Mouse (Mus musculus): ENCODE data around the gene Vamp8. TPM values are rescaled to one million over a fixed set of nuclear protein-coding genes. Genes with fewer than 3 reads are reported as not detected.

The Vamp8 gene
- polyA plus RNA-seq, 1 experiment from 2014 or later: 212 TPM

GRCm38 (mm10) chr6:72390795-72391521 is 455 bp upstream of the Vamp8 start:
- peak; percentile 61 for ATAC-seq (ENCODE audit: low read depth)
- 4% methylated on average over 11 of the region's 12 CpGs for WGBS (ENCODE audit: insufficient replicate concordance)
- Histone ChIP-seq H3K4me2 (ENCODE audit: low read depth, low read length) (peak overlapping the region; percentile 86), H3K4me3 (ENCODE audit: low read depth, low read length) (peak overlapping the region; percentile 85), H3K4me1 (ENCODE audit: control insufficient read depth, low read depth, low read length) (peaks cover 35% of the 10 kb centered on the region), H3K9me3 (replicated peaks; ENCODE audit: control insufficient read depth, low read length) (no peaks in the 10 kb centered on the region), H3K27me3 (ENCODE audit: control insufficient read depth, insufficient read depth, low read depth, low read length) (no peaks in the 10 kb centered on the region), H3K36me3 (ENCODE audit: control insufficient read depth, insufficient read depth) (peaks cover 13% of the 10 kb centered on the region), H3K27ac (ENCODE audit: low read length) (peak overlapping the region; percentile 100), H3K9ac (ENCODE audit: low read depth, low read length) (peak overlapping the region; percentile 95)

DNA sequence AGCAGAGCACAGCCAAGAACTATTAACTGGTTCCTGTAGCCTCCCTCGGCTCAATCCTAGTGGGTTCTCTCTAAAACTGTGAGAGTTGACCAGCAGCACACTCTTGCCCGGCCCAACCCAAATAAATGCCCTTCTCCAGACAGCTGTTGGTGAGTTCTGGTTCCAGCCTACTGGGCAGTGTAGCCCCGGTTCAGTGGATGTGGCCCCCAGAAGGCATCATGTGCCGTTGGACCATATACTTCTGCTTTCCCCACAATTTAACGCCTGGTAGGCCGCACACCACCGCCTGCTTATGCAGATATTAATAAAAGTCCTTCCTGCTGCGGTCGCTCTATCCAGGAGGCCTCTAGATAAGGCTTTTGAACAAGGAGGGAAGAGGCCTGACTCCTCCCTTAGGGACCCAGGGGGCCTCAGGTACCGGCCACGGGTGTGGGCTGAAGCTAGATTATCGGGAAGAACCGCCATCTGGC is 997 bp downstream of the Vamp8 start:
- peaks cover 48% of the 10 kb centered on the region for H3K4me1 ChIP-seq (ENCODE audit: control insufficient read depth, low read depth, low read length)
- ATAC-seq (ENCODE audit: low read depth): peak; percentile 89
- 2% methylated on average over 13 of the region's 13 CpGs for WGBS (ENCODE audit: insufficient replicate concordance)
- peak overlapping the region; percentile 100 for H3K27ac ChIP-seq (ENCODE audit: low read length)
- peak overlapping the region; percentile 85 for H3K4me3 ChIP-seq (ENCODE audit: low read depth, low read length)
- H3K9me3 ChIP-seq (replicated peaks; ENCODE audit: control insufficient read depth, low read length): no peaks in the 10 kb centered on the region
- peaks cover 23% of the 10 kb centered on the region for H3K36me3 ChIP-seq (ENCODE audit: control insufficient read depth, insufficient read depth)
- H3K4me2 ChIP-seq (ENCODE audit: low read depth, low read length): peak overlapping the region; percentile 86
- no peaks in the 10 kb centered on the region for H3K27me3 ChIP-seq (ENCODE audit: control insufficient read depth, insufficient read depth, low read depth, low read length)
- H3K9ac ChIP-seq (ENCODE audit: low read depth, low read length): peak overlapping the region; percentile 95

GRCm38 (mm10) chr6:72388791-72389329 is 1.6 kb downstream of the Vamp8 start:
- peaks cover 29% of the 10 kb centered on the region for H3K36me3 ChIP-seq (ENCODE audit: control insufficient read depth, insufficient read depth)
- peak overlapping the region; percentile 86 for H3K4me2 ChIP-seq (ENCODE audit: low read depth, low read length)
- 38% methylated on average over 6 of the region's 6 CpGs for WGBS (ENCODE audit: insufficient replicate concordance)
- H3K4me3 ChIP-seq (ENCODE audit: low read depth, low read length): peak overlapping the region; percentile 85
- peak overlapping the region; percentile 95 for H3K9ac ChIP-seq (ENCODE audit: low read depth, low read length)
- no peaks in the 10 kb centered on the region for H3K9me3 ChIP-seq (replicated peaks; ENCODE audit: control insufficient read depth, low read length)
- ATAC-seq (ENCODE audit: low read depth): no peak
- peaks cover 55% of the 10 kb centered on the region for H3K4me1 ChIP-seq (ENCODE audit: control insufficient read depth, low read depth, low read length)
- peak overlapping the region; percentile 100 for H3K27ac ChIP-seq (ENCODE audit: low read length)
- no peaks in the 10 kb centered on the region for H3K27me3 ChIP-seq (ENCODE audit: control insufficient read depth, insufficient read depth, low read depth, low read length)

DNA sequence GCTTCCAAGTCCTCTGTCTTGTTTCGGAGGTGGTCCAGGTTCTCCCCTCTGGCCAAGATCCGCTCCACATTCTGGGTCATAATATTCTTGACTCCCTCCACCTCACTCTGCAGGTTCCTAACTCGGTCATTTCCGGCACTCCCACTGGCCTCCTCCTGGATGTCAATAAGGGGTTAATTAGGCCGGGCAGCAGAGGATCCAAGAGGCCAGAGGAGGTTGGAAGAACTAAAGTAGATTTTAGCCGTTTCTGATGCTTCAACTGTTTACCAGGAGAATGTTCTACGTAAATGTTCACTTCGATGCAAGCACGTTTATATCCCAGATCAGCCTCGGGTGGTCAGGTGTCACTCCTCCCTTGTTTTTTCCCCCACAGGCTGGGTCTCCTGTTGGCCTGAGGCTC is 2.2 kb downstream of the Vamp8 start:
- peaks cover 29% of the 10 kb centered on the region for H3K36me3 ChIP-seq (ENCODE audit: control insufficient read depth, insufficient read depth)
- H3K4me1 ChIP-seq (ENCODE audit: control insufficient read depth, low read depth, low read length): peaks cover 57% of the 10 kb centered on the region
- H3K9me3 ChIP-seq (replicated peaks; ENCODE audit: control insufficient read depth, low read length): no peaks in the 10 kb centered on the region
- H3K27ac ChIP-seq (ENCODE audit: low read length): peak overlapping the region; percentile 100
- peak overlapping the region; percentile 95 for H3K9ac ChIP-seq (ENCODE audit: low read depth, low read length)
- 52% methylated on average over 10 of the region's 10 CpGs for WGBS (ENCODE audit: insufficient replicate concordance)
- no peak for ATAC-seq (ENCODE audit: low read depth)
- no peaks in the 10 kb centered on the region for H3K27me3 ChIP-seq (ENCODE audit: control insufficient read depth, insufficient read depth, low read depth, low read length)
- H3K4me3 ChIP-seq (ENCODE audit: low read depth, low read length): peak overlapping the region; percentile 85
- H3K4me2 ChIP-seq (ENCODE audit: low read depth, low read length): peak overlapping the region; percentile 86

DNA sequence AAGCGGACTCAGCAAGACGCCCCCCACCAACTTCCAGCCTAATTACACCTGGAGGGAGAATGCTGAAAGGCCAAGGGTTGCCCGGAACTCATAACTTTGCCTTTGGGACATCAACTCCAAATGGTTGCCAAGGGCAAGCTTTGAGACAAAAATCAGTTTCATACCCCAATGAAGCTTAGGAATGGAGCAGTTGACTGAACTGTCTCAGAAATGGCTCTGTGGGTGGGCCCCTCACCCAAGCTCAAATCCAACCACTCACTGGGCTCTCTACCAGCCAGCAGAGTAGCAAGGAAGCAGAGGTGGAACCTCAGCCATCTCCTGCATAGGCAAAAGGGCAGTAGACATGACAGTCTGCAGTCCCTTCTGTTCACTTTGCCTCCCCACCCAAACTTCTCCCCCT is 2.7 kb downstream of the Vamp8 start:
- Histone ChIP-seq H3K4me1 (ENCODE audit: control insufficient read depth, low read depth, low read length) (peaks cover 57% of the 10 kb centered on the region), H3K27me3 (ENCODE audit: control insufficient read depth, insufficient read depth, low read depth, low read length) (no peaks in the 10 kb centered on the region), H3K9me3 (replicated peaks; ENCODE audit: control insufficient read depth, low read length) (no peaks in the 10 kb centered on the region), H3K9ac (ENCODE audit: low read depth, low read length) (peak overlapping the region; percentile 95), H3K4me3 (ENCODE audit: low read depth, low read length) (peak overlapping the region; percentile 85), H3K27ac (ENCODE audit: low read length) (peak overlapping the region; percentile 100), H3K36me3 (ENCODE audit: control insufficient read depth, insufficient read depth) (peaks cover 29% of the 10 kb centered on the region), H3K4me2 (ENCODE audit: low read depth, low read length) (peak overlapping the region; percentile 86)
- 62% methylated on average over 3 of the region's 3 CpGs for WGBS (ENCODE audit: insufficient replicate concordance)
- no peak for ATAC-seq (ENCODE audit: low read depth)

GRCm38 (mm10) chr6:72386561-72386960 is 3.9 kb downstream of the Vamp8 start:
- H3K36me3 ChIP-seq (ENCODE audit: control insufficient read depth, insufficient read depth): peaks cover 29% of the 10 kb centered on the region
- 82% methylated on average over 2 of the region's 2 CpGs for WGBS (ENCODE audit: insufficient replicate concordance)
- no peaks in the 10 kb centered on the region for H3K27me3 ChIP-seq (ENCODE audit: control insufficient read depth, insufficient read depth, low read depth, low read length)
- peaks cover 66% of the 10 kb centered on the region for H3K4me1 ChIP-seq (ENCODE audit: control insufficient read depth, low read depth, low read length)
- no peak overlapping the region for H3K4me3 ChIP-seq (ENCODE audit: low read depth, low read length)
- H3K9ac ChIP-seq (ENCODE audit: low read depth, low read length): no peak overlapping the region
- no peaks in the 10 kb centered on the region for H3K9me3 ChIP-seq (replicated peaks; ENCODE audit: control insufficient read depth, low read length)
- no peak overlapping the region for H3K27ac ChIP-seq (ENCODE audit: low read length)
- no peak for ATAC-seq (ENCODE audit: low read depth)
- no peak overlapping the region for H3K4me2 ChIP-seq (ENCODE audit: low read depth, low read length)

DNA sequence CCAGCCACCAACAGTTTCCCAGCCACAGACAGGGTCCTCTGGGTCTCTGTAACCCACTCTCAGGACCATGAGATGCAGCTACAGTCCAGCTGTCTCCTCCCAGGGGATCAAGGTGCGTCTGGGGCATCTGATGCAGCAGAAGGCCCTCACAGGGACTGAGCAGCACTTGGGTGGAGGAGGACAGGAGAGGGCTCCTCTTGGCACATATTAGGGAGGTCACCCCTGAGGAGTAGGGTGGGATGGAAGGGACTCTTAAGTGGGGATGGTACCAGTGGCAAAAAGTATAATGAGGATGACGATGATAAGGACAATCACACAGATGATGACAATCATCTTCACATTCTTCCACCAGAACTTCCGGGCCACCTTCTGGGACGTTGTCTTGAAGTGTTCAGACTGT is 5.2 kb downstream of the Vamp8 start:
- H3K4me2 ChIP-seq (ENCODE audit: low read depth, low read length): no peak overlapping the region
- H3K4me1 ChIP-seq (ENCODE audit: control insufficient read depth, low read depth, low read length): peaks cover 67% of the 10 kb centered on the region
- peaks cover 29% of the 10 kb centered on the region for H3K36me3 ChIP-seq (ENCODE audit: control insufficient read depth, insufficient read depth)
- no peaks in the 10 kb centered on the region for H3K27me3 ChIP-seq (ENCODE audit: control insufficient read depth, insufficient read depth, low read depth, low read length)
- no peak overlapping the region for H3K4me3 ChIP-seq (ENCODE audit: low read depth, low read length)
- peak overlapping the region; percentile 90 for H3K27ac ChIP-seq (ENCODE audit: low read length)
- 30% methylated on average over 4 of the region's 4 CpGs for WGBS (ENCODE audit: insufficient replicate concordance)
- ATAC-seq (ENCODE audit: low read depth): no peak
- no peak overlapping the region for H3K9ac ChIP-seq (ENCODE audit: low read depth, low read length)
- no peaks in the 10 kb centered on the region for H3K9me3 ChIP-seq (replicated peaks; ENCODE audit: control insufficient read depth, low read length)

DNA sequence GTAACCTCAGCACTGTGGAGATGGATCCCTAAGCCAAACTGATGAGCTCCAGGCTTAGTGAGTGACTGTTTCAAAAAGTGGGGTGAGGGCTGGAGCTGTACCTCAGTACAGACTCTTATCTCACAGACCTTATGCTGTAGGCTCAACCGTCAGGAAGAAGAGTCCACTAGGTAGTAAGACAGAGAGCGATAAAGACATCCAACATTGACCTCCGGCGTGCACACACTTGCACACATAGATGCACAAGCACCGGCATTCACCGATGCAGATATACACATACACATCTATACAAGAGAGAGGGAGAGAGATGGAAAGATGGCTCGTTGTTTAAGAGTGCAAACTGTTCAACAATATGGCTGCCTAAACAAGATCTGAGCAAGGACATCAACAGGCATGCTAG is 6.6 kb downstream of the Vamp8 start:
- Histone ChIP-seq H3K4me1 (ENCODE audit: control insufficient read depth, low read depth, low read length) (peaks cover 75% of the 10 kb centered on the region), H3K36me3 (ENCODE audit: control insufficient read depth, insufficient read depth) (peaks cover 29% of the 10 kb centered on the region), H3K4me3 (ENCODE audit: low read depth, low read length) (no peak overlapping the region; the same call in 1 of the 2 replicates), H3K4me2 (ENCODE audit: low read depth, low read length) (peak overlapping the region; percentile 47), H3K9me3 (replicated peaks; ENCODE audit: control insufficient read depth, low read length) (no peaks in the 10 kb centered on the region), H3K9ac (ENCODE audit: low read depth, low read length) (peak overlapping the region; percentile 55), H3K27me3 (ENCODE audit: control insufficient read depth, insufficient read depth, low read depth, low read length) (no peaks in the 10 kb centered on the region), H3K27ac (ENCODE audit: low read length) (peak overlapping the region; percentile 90)
- ATAC-seq (ENCODE audit: low read depth): peak; percentile 80
- 22% methylated on average over 7 of the region's 7 CpGs for WGBS (ENCODE audit: insufficient replicate concordance)

GRCm38 (mm10) chr6:72383142-72383820 is 7.2 kb downstream of the Vamp8 start:
- no peak for ATAC-seq (ENCODE audit: low read depth)
- H3K4me2 ChIP-seq (ENCODE audit: low read depth, low read length): peak overlapping the region; percentile 47
- H3K4me3 ChIP-seq (ENCODE audit: low read depth, low read length): no peak overlapping the region; the same call in 1 of the 2 replicates
- WGBS (ENCODE audit: insufficient replicate concordance): 62% methylated on average over 6 of the region's 6 CpGs
- peaks cover 74% of the 10 kb centered on the region for H3K4me1 ChIP-seq (ENCODE audit: control insufficient read depth, low read depth, low read length)
- no peaks in the 10 kb centered on the region for H3K27me3 ChIP-seq (ENCODE audit: control insufficient read depth, insufficient read depth, low read depth, low read length)
- peaks cover 29% of the 10 kb centered on the region for H3K36me3 ChIP-seq (ENCODE audit: control insufficient read depth, insufficient read depth)
- H3K27ac ChIP-seq (ENCODE audit: low read length): peak overlapping the region; percentile 90
- H3K9ac ChIP-seq (ENCODE audit: low read depth, low read length): peak overlapping the region; percentile 55
- H3K9me3 ChIP-seq (replicated peaks; ENCODE audit: control insufficient read depth, low read length): no peaks in the 10 kb centered on the region
